Mouse (Mus musculus): ENCODE measurements around the gene Nfib. TPM values are rescaled to one million over a fixed set of nuclear protein-coding genes. Genes with fewer than 3 reads are reported as not detected.

Nfib gene
- polyA plus RNA-seq, 1 experiment from 2014 or later = 39.8 TPM

GRCm38 (mm10) chr4:82364696-82365385 lies 340.7 kb downstream of the Nfib start:
- Histone ChIP-seq H3K27ac (replicated peaks) (no peak overlapping the region), H3K9me3 (no peaks in the 10 kb centered on the region), H3K27me3 (no peaks in the 10 kb centered on the region), H3K36me3 (no peaks in the 10 kb centered on the region), H3K9ac (replicated peaks) (no peak overlapping the region), H3K4me3 (no peak overlapping the region), H3K4me2 (replicated peaks) (no peak overlapping the region), H3K4me1 (peaks cover 8% of the 10 kb centered on the region; the same call in 1 of the 2 replicates)
- 92% methylated on average over 4 of the region's 4 CpGs for WGBS
- no peak for ATAC-seq (ENCODE audit: low FRiP score, low read depth)

GRCm38 (mm10) chr4:82363951-82364350 lies 341.6 kb downstream of the Nfib start:
- Histone ChIP-seq H3K27me3 (no peaks in the 10 kb centered on the region), H3K9ac (replicated peaks) (no peak overlapping the region), H3K4me2 (replicated peaks) (no peak overlapping the region), H3K9me3 (no peaks in the 10 kb centered on the region), H3K36me3 (0 out of 2 replicates have a peak, but pooled peaks cover 2% of the 10 kb centered on the region), H3K4me3 (no peak overlapping the region), H3K27ac (replicated peaks) (no peak overlapping the region), H3K4me1 (peaks cover 8% of the 10 kb centered on the region; the same call in 1 of the 2 replicates)
- no peak for ATAC-seq (ENCODE audit: low FRiP score, low read depth)
- 89% methylated on average over 6 of the region's 6 CpGs for WGBS

- 75% methylated on average over 3 of the region's 3 CpGs for WGBS
- no peaks in the 10 kb centered on the region for H3K27me3 ChIP-seq
- no peak overlapping the region for H3K27ac ChIP-seq (replicated peaks)
- H3K9me3 ChIP-seq = no peaks in the 10 kb centered on the region
- no peak overlapping the region for H3K4me2 ChIP-seq (replicated peaks)
- H3K9ac ChIP-seq (replicated peaks) = no peak overlapping the region
- H3K36me3 ChIP-seq = peaks cover 12% of the 10 kb centered on the region; the same call in 1 of the 2 replicates
- H3K4me3 ChIP-seq = no peak overlapping the region
- ATAC-seq (ENCODE audit: low FRiP score, low read depth) = no peak
- H3K4me1 ChIP-seq = peaks cover 11% of the 10 kb centered on the region; the same call in 1 of the 2 replicates
Observed at GRCm38 (mm10) chr4:82362294-82362693, 343.3 kb downstream of the Nfib start.

DNA sequence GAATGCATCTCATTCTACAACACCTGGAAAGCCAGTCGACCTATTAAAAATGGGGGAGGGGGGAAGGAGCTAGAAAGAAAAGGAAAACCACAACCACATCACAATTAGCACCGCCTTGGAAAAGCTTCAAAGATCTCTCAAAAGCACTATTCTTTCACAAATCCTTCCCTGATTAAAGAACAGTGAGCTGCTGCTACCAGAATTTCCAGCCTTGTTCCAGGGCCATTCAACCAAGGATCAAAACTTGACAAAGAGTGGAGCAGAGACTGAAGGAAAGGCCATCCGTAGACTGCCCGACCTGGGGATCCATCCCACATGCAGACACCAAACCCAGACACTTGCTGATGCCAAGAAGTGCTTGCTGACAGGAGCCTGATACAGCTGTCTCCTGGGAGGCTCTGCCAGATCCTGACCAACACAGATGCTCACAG lies 345.5 kb downstream of the Nfib start:
- ATAC-seq (ENCODE audit: low FRiP score, low read depth) = no peak
- Histone ChIP-seq H3K9me3 (no peaks in the 10 kb centered on the region), H3K27me3 (no peaks in the 10 kb centered on the region), H3K4me1 (peaks cover 11% of the 10 kb centered on the region; the same call in 1 of the 2 replicates), H3K4me3 (no peak overlapping the region), H3K9ac (replicated peaks) (no peak overlapping the region), H3K36me3 (peaks cover 12% of the 10 kb centered on the region; the same call in 1 of the 2 replicates), H3K27ac (replicated peaks) (no peak overlapping the region), H3K4me2 (replicated peaks) (no peak overlapping the region)
- 35% methylated on average over 4 of the region's 4 CpGs for WGBS

DNA sequence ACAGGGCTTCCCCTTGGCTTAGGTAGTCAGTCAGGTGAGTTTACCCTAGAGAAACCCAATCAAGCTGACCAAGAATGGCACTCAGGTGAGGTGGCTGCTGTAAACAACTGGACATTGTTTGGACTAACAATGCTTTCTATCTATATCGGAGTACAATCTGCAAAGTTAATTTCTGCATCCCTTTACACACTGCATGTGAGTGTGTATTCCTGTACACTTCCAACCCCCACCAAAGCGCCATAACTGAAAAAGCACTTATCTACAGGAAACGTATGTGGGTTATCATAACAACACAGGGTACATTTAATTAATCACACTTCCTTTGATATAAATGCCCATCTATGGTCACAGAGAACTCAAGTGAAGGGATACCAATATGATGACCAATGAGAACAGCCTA lies 346.4 kb downstream of the Nfib start:
- no peak overlapping the region for H3K4me3 ChIP-seq
- 94% methylated on average over 3 of the region's 3 CpGs for WGBS
- no peaks in the 10 kb centered on the region for H3K9me3 ChIP-seq
- no peak overlapping the region for H3K4me2 ChIP-seq (replicated peaks)
- no peak for ATAC-seq (ENCODE audit: low FRiP score, low read depth)
- no peak overlapping the region for H3K27ac ChIP-seq (replicated peaks)
- peaks cover 11% of the 10 kb centered on the region; the same call in 1 of the 2 replicates for H3K4me1 ChIP-seq
- H3K36me3 ChIP-seq = peaks cover 12% of the 10 kb centered on the region; the same call in 1 of the 2 replicates
- no peaks in the 10 kb centered on the region for H3K27me3 ChIP-seq
- H3K9ac ChIP-seq (replicated peaks) = no peak overlapping the region

GRCm38 (mm10) chr4:82349006-82349405 lies 356.5 kb downstream of the Nfib start:
- Histone ChIP-seq H3K36me3 (peaks cover 8% of the 10 kb centered on the region; the same call in 1 of the 2 replicates), H3K4me1 (peaks cover 15% of the 10 kb centered on the region), H3K27me3 (no peaks in the 10 kb centered on the region), H3K27ac (replicated peaks) (no peak overlapping the region), H3K9me3 (no peaks in the 10 kb centered on the region), H3K9ac (replicated peaks) (no peak overlapping the region), H3K4me3 (no peak overlapping the region), H3K4me2 (replicated peaks) (no peak overlapping the region)
- ATAC-seq (ENCODE audit: low FRiP score, low read depth) = no peak
- WGBS = 94% methylated on average over 1 of the region's 1 CpGs

- H3K4me1 ChIP-seq = peaks cover 18% of the 10 kb centered on the region
- no peak overlapping the region for H3K4me3 ChIP-seq
- H3K9me3 ChIP-seq = no peaks in the 10 kb centered on the region
- no peaks in the 10 kb centered on the region for H3K27me3 ChIP-seq
- no peak overlapping the region; the same call in 1 of the 2 replicates for H3K4me2 ChIP-seq (replicated peaks)
- H3K27ac ChIP-seq (replicated peaks) = peak overlapping the region; percentile 64
- 5% methylated on average over 4 of the region's 4 CpGs for WGBS
- no peak overlapping the region for H3K9ac ChIP-seq (replicated peaks)
- peak; percentile 85 for ATAC-seq (ENCODE audit: low FRiP score, low read depth)
- peaks cover 8% of the 10 kb centered on the region; the same call in 1 of the 2 replicates for H3K36me3 ChIP-seq
Observed at GRCm38 (mm10) chr4:82344787-82345186, 360.8 kb downstream of the Nfib start.

DNA sequence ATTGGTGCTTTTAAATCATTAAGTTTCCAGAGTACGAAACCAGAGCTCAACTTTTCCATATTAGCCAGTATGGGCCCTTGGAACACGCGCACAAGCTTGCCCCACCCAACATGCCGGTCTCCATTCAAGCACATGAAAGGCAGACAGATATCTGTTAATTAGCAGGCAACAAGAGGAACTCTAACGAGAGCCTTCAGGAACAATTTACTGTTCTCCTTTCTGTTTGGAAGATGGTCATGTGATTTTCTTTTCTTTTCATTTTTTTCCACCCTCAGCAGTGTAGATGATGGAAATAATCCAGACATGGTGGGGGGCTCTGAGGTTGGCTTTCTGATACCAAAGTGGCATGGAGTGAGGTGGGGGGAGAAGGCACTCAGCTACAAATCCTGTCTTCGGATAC lies 361.3 kb downstream of the Nfib start:
- Histone ChIP-seq H3K4me3 (no peak overlapping the region), H3K36me3 (peaks cover 7% of the 10 kb centered on the region; the same call in 1 of the 2 replicates), H3K9me3 (no peaks in the 10 kb centered on the region), H3K4me1 (peaks cover 18% of the 10 kb centered on the region), H3K4me2 (replicated peaks) (no peak overlapping the region), H3K27ac (replicated peaks) (peak overlapping the region; percentile 64), H3K9ac (replicated peaks) (no peak overlapping the region), H3K27me3 (no peaks in the 10 kb centered on the region)
- 60% methylated on average over 6 of the region's 6 CpGs for WGBS
- ATAC-seq (ENCODE audit: low FRiP score, low read depth) = peak; percentile 35; the same call in 1 of the 2 replicates

- Histone ChIP-seq H3K4me3 (no peak overlapping the region), H3K27ac (replicated peaks) (no peak overlapping the region), H3K27me3 (no peaks in the 10 kb centered on the region), H3K9ac (replicated peaks) (no peak overlapping the region), H3K4me2 (replicated peaks) (no peak overlapping the region), H3K4me1 (peaks cover 15% of the 10 kb centered on the region; the same call in 1 of the 2 replicates), H3K9me3 (no peaks in the 10 kb centered on the region), H3K36me3 (no peaks in the 10 kb centered on the region)
- ATAC-seq (ENCODE audit: low FRiP score, low read depth) = no peak
- 86% methylated on average over 6 of the region's 6 CpGs for WGBS
Observed at GRCm38 (mm10) chr4:82338930-82339329, 366.6 kb downstream of the Nfib start.

DNA sequence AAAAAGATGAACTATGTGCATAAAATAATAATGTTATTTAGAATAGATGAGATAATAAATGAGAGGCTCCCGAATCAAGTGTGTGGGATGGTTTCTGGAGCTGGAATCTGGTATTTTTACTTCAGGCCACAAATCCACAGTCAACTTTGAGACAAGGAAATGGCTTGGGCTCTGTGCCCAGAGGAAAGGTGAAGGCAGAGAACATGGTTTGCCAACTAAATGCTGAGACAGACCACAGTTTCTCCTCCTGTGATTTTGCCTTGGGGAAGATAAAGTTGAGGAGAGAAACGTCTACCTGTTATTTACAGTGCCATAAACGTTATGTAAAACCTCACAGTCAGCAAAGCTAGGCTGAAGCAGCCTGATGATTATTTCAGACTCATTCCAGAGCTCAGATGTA lies 367.1 kb downstream of the Nfib start:
- H3K4me2 ChIP-seq (replicated peaks) = no peak overlapping the region

DNA sequence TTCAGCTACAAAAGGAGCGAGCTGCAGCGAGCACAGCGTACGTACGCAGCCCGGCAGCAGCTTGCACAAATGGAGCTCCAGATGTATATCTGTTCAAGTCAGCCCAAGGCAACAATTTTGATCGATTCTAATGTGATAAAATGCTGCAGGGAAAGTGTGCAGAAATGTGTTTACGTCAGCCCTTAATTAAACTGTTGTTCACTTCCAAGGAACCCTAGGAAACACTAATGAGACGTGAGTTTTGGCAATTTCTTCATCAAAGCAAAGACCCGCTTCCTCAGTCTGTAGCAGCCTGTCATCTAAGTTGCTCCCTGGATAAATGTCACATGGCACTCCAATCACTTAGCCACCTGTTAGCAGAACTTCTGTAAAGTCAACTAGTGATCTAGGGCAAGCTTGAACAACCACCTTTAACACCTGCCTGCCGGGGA lies 368.6 kb downstream of the Nfib start:
- Histone ChIP-seq H3K9ac (replicated peaks) (no peak overlapping the region), H3K4me3 (no peak overlapping the region), H3K27ac (replicated peaks) (no peak overlapping the region), H3K27me3 (no peaks in the 10 kb centered on the region), H3K36me3 (no peaks in the 10 kb centered on the region), H3K4me1 (peaks cover 11% of the 10 kb centered on the region; the same call in 1 of the 2 replicates), H3K9me3 (no peaks in the 10 kb centered on the region), H3K4me2 (replicated peaks) (no peak overlapping the region)
- 56% methylated on average over 11 of the region's 11 CpGs for WGBS
- ATAC-seq (ENCODE audit: low FRiP score, low read depth) = no peak

More for the DNA sequence above, 367.1 kb downstream of the Nfib start:
- Histone ChIP-seq H3K9me3 (no peaks in the 10 kb centered on the region), H3K4me3 (no peak overlapping the region), H3K27ac (replicated peaks) (no peak overlapping the region), H3K4me1 (peaks cover 11% of the 10 kb centered on the region; the same call in 1 of the 2 replicates), H3K36me3 (no peaks in the 10 kb centered on the region), H3K9ac (replicated peaks) (no peak overlapping the region), H3K27me3 (no peaks in the 10 kb centered on the region)
- WGBS = 75% methylated on average over 3 of the region's 3 CpGs
- no peak for ATAC-seq (ENCODE audit: low FRiP score, low read depth)

DNA sequence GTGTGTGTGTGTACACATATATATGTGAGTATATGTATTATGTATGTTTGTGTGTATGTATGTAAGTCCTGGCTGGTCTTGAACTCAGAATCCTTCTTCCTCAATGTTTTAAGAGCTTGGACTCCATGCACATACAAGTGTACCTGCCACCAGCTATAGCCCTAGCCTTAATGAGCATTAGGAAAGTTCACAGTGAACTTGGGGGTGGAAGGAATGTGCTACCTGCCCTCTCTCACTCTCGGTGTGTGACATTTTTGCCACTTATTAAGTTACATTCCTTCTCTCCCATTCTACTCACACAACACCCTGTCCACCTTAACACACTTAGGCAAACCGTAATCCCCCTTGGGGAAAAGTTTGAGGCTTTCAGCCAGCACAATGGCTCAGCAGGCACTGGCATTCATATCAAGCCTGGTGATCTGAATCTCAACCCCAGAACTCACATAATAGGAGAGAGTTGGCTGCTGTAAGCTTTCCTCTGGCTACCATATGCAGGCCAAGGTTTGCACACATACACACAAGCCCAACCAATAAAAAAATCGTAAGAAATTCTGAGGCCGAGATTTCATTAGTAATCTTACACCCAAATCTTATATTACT lies 370.2 kb downstream of the Nfib start:
- no peak for ATAC-seq (ENCODE audit: low FRiP score, low read depth)
- no peaks in the 10 kb centered on the region for H3K27me3 ChIP-seq
- no peak overlapping the region for H3K9ac ChIP-seq (replicated peaks)
- no peaks in the 10 kb centered on the region for H3K36me3 ChIP-seq
- no peak overlapping the region for H3K27ac ChIP-seq (replicated peaks)
- WGBS = 65% methylated on average over 4 of the region's 4 CpGs
- no peak overlapping the region for H3K4me2 ChIP-seq (replicated peaks)
- H3K4me1 ChIP-seq = peaks cover 11% of the 10 kb centered on the region; the same call in 1 of the 2 replicates
- no peak overlapping the region for H3K4me3 ChIP-seq
- no peaks in the 10 kb centered on the region for H3K9me3 ChIP-seq

Measured in midbrain, embryonic 12.5 days (tissue).